Mouse (Mus musculus) heart, postnatal 0 days (tissue): ENCODE measurements around the gene Irf1. TPM values are rescaled to one million over a fixed set of nuclear protein-coding genes. Genes with fewer than 3 reads are reported as not detected.

ENCODE experiments used
- ATAC-seq: fragments of 200-750 bp; cut with Nextera tagmentation; 2 replicates; pipeline ENCODE4 v1.8.0; 2017; ENCODE audit warnings: low read depth, moderate number of reproducible peaks, moderate library complexity; ENCODE audit not compliant: insufficient read depth
- DNase-seq: peaks from one replicate; pipeline ENCODE4 v3.0.0-alpha.2; 2016; ENCODE audit warnings: low spot score
- H3K27ac ChIP-seq: fragments of 300-500 bp; sonication (generic); 2 replicates; pipeline ENCODE4 v1.5.1; 2014; ENCODE audit warnings: low read depth, mild to moderate bottlenecking
- H3K27me3 ChIP-seq: fragments of 300-500 bp; sonication (generic); 2 replicates; pipeline ENCODE4 v1.6.1; 2014; ENCODE audit warnings: low read length, mixed read lengths; ENCODE audit not compliant: control insufficient read depth, insufficient read depth
- H3K36me3 ChIP-seq: fragments of 300-500 bp; sonication (generic); replicated peaks from 2 replicates; pipeline ENCODE4 v1.6.1; 2014; ENCODE audit warnings: low read length, mixed read lengths; ENCODE audit not compliant: control insufficient read depth, insufficient read depth
- H3K4me1 ChIP-seq: fragments of 300-500 bp; sonication (generic); 2 replicates; pipeline ENCODE4 v1.6.1; 2014; ENCODE audit warnings: antibody characterized with exemption; ENCODE audit not compliant: control insufficient read depth, insufficient read depth
- H3K4me2 ChIP-seq: fragments of 300-500 bp; sonication (generic); 2 replicates; pipeline ENCODE4 v1.6.1; 2014; ENCODE audit warnings: low read depth, mild to moderate bottlenecking, low read length, moderate library complexity
- H3K4me3 ChIP-seq: fragments of 300-500 bp; sonication (generic); 2 replicates; pipeline ENCODE4 v1.5.1; 2014; ENCODE audit warnings: low read depth, low read length
- H3K9ac ChIP-seq: fragments of 300-500 bp; sonication (generic); replicated peaks from 2 replicates; pipeline ENCODE4 v1.6.1; 2014; ENCODE audit warnings: low read depth, low read length, mixed read lengths
- H3K9me3 ChIP-seq: fragments of 300-500 bp; sonication (generic); replicated peaks from 2 replicates; pipeline ENCODE4 v1.6.1; 2016; ENCODE audit warnings: low read length; ENCODE audit not compliant: control insufficient read depth
- CTCF ChIP-seq: IDR thresholded peaks from 2 replicates; pipeline ENCODE4 v1.5.1; 2016; ENCODE audit warnings: antibody characterized with exemption, control low read depth, low read depth
- EP300 ChIP-seq: IDR thresholded peaks from 2 replicates; pipeline ENCODE4 v1.6.1; 2016; ENCODE audit warnings: antibody characterized with exemption, low read depth
- WGBS: fragments of 180-500 bp; shearing (Covaris S2); extraction: QIAGEN DNeasy Blood & Tissue Kit; methylation state at CpG from one replicate; pipeline ENCODE4 v1.1.7; 2014; 5-methylcytosine and 5-hydroxymethylcytosine counted together
- polyA plus RNA-seq: library from polyadenylated mRNA; unstranded; fragments of >200 nt; fragmentation: Nextera tagmentation; extraction: Ambion mirVana; gene quantifications from 2 replicates; pipeline ENCODE4 v1.2.1, GENCODE M21; 2015
- total RNA-seq: library from RNA; depleted of rRNA; stranded (reverse); fragments of >200 nt; gene quantifications from 2 replicates; pipeline ENCODE4 v1.2.3, GENCODE M21; 2014; ENCODE audit warnings: low replicate concordance

Irf1 gene
- total and polyA plus RNA-seq, 2 experiments from 2014 or later: 9.1 to 9.4 TPM

GRCm38 (mm10) chr11:53761822-53762221, 8.0 kb upstream of the Irf1 start:
- no peak overlapping the region for H3K9ac ChIP-seq
- WGBS: 11% methylated on average over 2 of the region's 2 CpGs
- no peak overlapping the region for H3K4me2 ChIP-seq
- peak overlapping the region; percentile 97 for H3K27ac ChIP-seq
- H3K36me3 ChIP-seq: no peaks in the 10 kb centered on the region
- H3K4me3 ChIP-seq: no peak overlapping the region
- DNase-seq: peak; percentile 76
- peak; percentile 24; the same call in 1 of the 2 replicates for ATAC-seq
- H3K4me1 ChIP-seq: peaks cover 47% of the 10 kb centered on the region
- H3K9me3 ChIP-seq: no peaks in the 10 kb centered on the region
- H3K27me3 ChIP-seq: no peaks in the 10 kb centered on the region
- TF ChIP-seq EP300 (no peak; the same call in 1 of the 2 replicates), CTCF (no peak)

- H3K4me3 ChIP-seq: peak overlapping the region; percentile 41
- H3K4me1 ChIP-seq: peaks cover 47% of the 10 kb centered on the region
- no peak for DNase-seq
- H3K27ac ChIP-seq: peak overlapping the region; percentile 97
- no peak for TF ChIP-seq CTCF
- no peak for TF ChIP-seq EP300
- WGBS: 37% methylated on average over 2 of the region's 2 CpGs
- H3K9ac ChIP-seq: peak overlapping the region; percentile 40; the same call in 1 of the 2 replicates
- ATAC-seq: no peak
- no peaks in the 10 kb centered on the region for H3K9me3 ChIP-seq
- no peaks in the 10 kb centered on the region for H3K27me3 ChIP-seq
- H3K36me3 ChIP-seq: no peaks in the 10 kb centered on the region
- H3K4me2 ChIP-seq: peak overlapping the region; percentile 70
Measured at GRCm38 (mm10) chr11:53762426-53762825, 7.4 kb upstream of the Irf1 start.

- Histone ChIP-seq H3K36me3 (no peaks in the 10 kb centered on the region), H3K27ac (peak overlapping the region; percentile 97), H3K4me2 (peak overlapping the region; percentile 70), H3K4me3 (peak overlapping the region; percentile 41), H3K4me1 (peaks cover 47% of the 10 kb centered on the region), H3K27me3 (no peaks in the 10 kb centered on the region), H3K9me3 (no peaks in the 10 kb centered on the region), H3K9ac (peak overlapping the region; percentile 40)
- WGBS: 2% methylated on average over 23 of the region's 23 CpGs
- peak; percentile 7 for ATAC-seq
- no peak; the same call in 1 of the 2 replicates for TF ChIP-seq EP300
- no peak for TF ChIP-seq CTCF
- peak; percentile 69 for DNase-seq
Measured at GRCm38 (mm10) chr11:53762827-53763495, 6.9 kb upstream of the Irf1 start.

- Histone ChIP-seq H3K27me3 (no peaks in the 10 kb centered on the region), H3K4me3 (peak overlapping the region; percentile 41), H3K9me3 (no peaks in the 10 kb centered on the region), H3K4me2 (peak overlapping the region; percentile 70), H3K4me1 (peaks cover 47% of the 10 kb centered on the region), H3K36me3 (no peaks in the 10 kb centered on the region), H3K9ac (peak overlapping the region; percentile 40), H3K27ac (peak overlapping the region; percentile 97)
- 2% methylated on average over 32 of the region's 33 CpGs for WGBS
- TF ChIP-seq EP300 (peak; percentile 72; the same call in 1 of the 2 replicates), CTCF (peak; percentile 46)
- ATAC-seq: peak; percentile 85
- peak; percentile 91 for DNase-seq
Measured at GRCm38 (mm10) chr11:53763496-53764140, 6.2 kb upstream of the Irf1 start.

GRCm38 (mm10) chr11:53764581-53764980, 5.2 kb upstream of the Irf1 start:
- H3K4me2 ChIP-seq: no peak overlapping the region

More at GRCm38 (mm10) chr11:53764581-53764980, 5.2 kb upstream of the Irf1 start:
- no peak for ATAC-seq
- H3K4me1 ChIP-seq: peaks cover 39% of the 10 kb centered on the region
- no peak for TF ChIP-seq CTCF
- no peak for TF ChIP-seq EP300
- no peak overlapping the region for H3K9ac ChIP-seq
- no peak overlapping the region for H3K4me3 ChIP-seq
- no peaks in the 10 kb centered on the region for H3K9me3 ChIP-seq
- no peak for DNase-seq
- peak overlapping the region; percentile 97 for H3K27ac ChIP-seq
- H3K36me3 ChIP-seq: no peaks in the 10 kb centered on the region
- H3K27me3 ChIP-seq: no peaks in the 10 kb centered on the region
- 52% methylated on average over 5 of the region's 5 CpGs for WGBS
